Mouse (Mus musculus) bone marrow, adult 2 months (tissue): ENCODE data around the gene Fgd4.

Source experiments
- CTCF ChIP-seq: fragments of 200-500 bp; IDR thresholded peaks from 2 replicates; pipeline ENCODE4 v1.5.1; 2011; ENCODE audit warnings: low read length, control low read depth; ENCODE audit not compliant: control insufficient read depth, insufficient read depth
- POLR2A ChIP-seq: fragments of 200-500 bp; IDR thresholded peaks from 2 replicates; pipeline ENCODE4 v1.6.1; 2011; ENCODE audit warnings: low read depth, mild to moderate bottlenecking, control low read depth, low read length, borderline replicate concordance; ENCODE audit not compliant: control insufficient read depth

GRCm38 (mm10) chr16:16600461-16600860, at the start of gene Fgd4:
- TF ChIP-seq CTCF (no peak), POLR2A (no peak)
